33 mouse cellular contexts compared by ENCODE assay signal in genomic region chr13:4168006-4168405, GRCm38 (mm10). TPM values are rescaled to one million over a fixed set of nuclear protein-coding genes. Genes with fewer than 3 reads are reported as not detected.
"Had no signal": no experiment of that assay in that cellular context is flagged by ENCODE, and none has a peak within 500 bp of the region (broad histone marks: within the 10 kb centered on the region; RNA-seq: fewer than 3 reads in every experiment).

No protein-coding gene starts in this region.

- ATAC-seq: liver, embryonic 12.5 days; liver, postnatal 0 days; lung, postnatal 0 days; midbrain, embryonic 13.5 days; midbrain, embryonic 15.5 days; midbrain, embryonic 16.5 days had no signal

- DNase-seq: left cerebral cortex, postnatal 4 days; liver; liver, embryonic 13.5 days; liver, postnatal 0 days; lung, adult 18-20 months; lung, adult 2 months; lung, embryonic 14.5 days; lung, postnatal 10 days; lung, postnatal 14 days; lung, postnatal 36 days; lung, postnatal 4 days; midbrain, embryonic 14.5 days had no signal

RNA-seq across cellular contexts. Expression of gene Akr1c18, which starts 17.6 kb away (rescaled TPM):
- total RNA-seq: megakaryocyte-erythroid progenitor cell, adult 5-6 weeks; midbrain, postnatal 0 days; monocyte, adult 5-6 weeks had no signal
- polyA plus RNA-seq: limb, embryonic 10.5 days; limb, embryonic 11.5 days; limb, embryonic 12.5 days; limb, embryonic 13.5 days; liver, adult 2 months; macrophage; midbrain, embryonic 10.5 days; midbrain, embryonic 11.5 days; midbrain, embryonic 12.5 days; midbrain, embryonic 13.5 days; midbrain, embryonic 14.5 days; midbrain, embryonic 15.5 days; midbrain, embryonic 16.5 days; midbrain, postnatal 0 days; myocyte; neural tube, embryonic 11.5 days; neural tube, embryonic 12.5 days had no signal

RNA-seq across cellular contexts. Expression of gene Akr1c13, which starts 22.9 kb away (rescaled TPM):
- total RNA-seq: left cerebral cortex, postnatal 10 days had no signal
